Mouse (Mus musculus) testis, adult 2 months (tissue): ENCODE results near the gene Aven.

ENCODE experiments used
- CTCF ChIP-seq: fragments of 200-500 bp; IDR thresholded peaks from 2 replicates; pipeline ENCODE4 v1.5.1; 2012; ENCODE audit warnings: low read depth, mild to moderate bottlenecking, inconsistent platforms, low read length, moderate library complexity; ENCODE audit not compliant: control insufficient read depth, insufficient read depth, insufficient replicate concordance
- POLR2A ChIP-seq: fragments of 200-500 bp; IDR thresholded peaks from 2 replicates; pipeline ENCODE4 v1.6.1; 2012; ENCODE audit warnings: low read depth, mild to moderate bottlenecking, inconsistent platforms, low read length, moderate library complexity; ENCODE audit not compliant: control insufficient read depth

DNA sequence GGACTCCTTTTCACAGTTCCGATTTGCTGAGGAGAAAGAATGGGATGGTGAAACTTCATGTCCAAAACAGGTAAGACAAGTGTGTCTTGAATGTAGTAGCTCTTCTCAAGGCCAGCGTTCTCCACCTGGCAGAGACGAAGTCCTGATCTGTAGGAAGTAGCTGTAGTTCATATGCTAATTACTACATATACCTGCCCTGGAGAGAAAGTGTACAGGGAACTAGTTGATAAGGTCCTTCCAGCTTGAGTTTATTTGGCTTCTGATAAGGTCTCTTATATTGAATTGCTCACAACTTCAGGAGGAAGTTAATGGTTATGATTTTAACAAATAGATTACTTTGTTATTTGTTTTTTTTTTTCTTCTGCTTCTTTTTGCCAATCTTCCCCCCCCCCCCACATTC is 132.4 kb downstream of the Aven start:
- TF ChIP-seq CTCF = no peak
- TF ChIP-seq POLR2A = no peak
